Mouse (Mus musculus) forebrain, embryonic 14.5 days (tissue): ENCODE measurements around the gene Notch2. TPM values are rescaled to one million over a fixed set of nuclear protein-coding genes. Genes with fewer than 3 reads are reported as not detected.
A peak's percentile ranks its signal among the peaks of the same experiment; 100 is the strongest.

ENCODE experiments used
- ATAC-seq: fragments of 200-750 bp; cut with Nextera tagmentation; 2 replicates; pipeline ENCODE4 v1.8.0; 2017; ENCODE audit warnings: mild to moderate bottlenecking, moderate library complexity
- DNase-seq: peaks from one replicate; pipeline ENCODE4 v3.0.0-alpha.2; 2015; ENCODE audit warnings: low spot score
- H3K27ac ChIP-seq: fragments of 300-500 bp; sonication (generic); 2 replicates; pipeline ENCODE4 v1.5.1; 2014; ENCODE audit warnings: low read depth, mild to moderate bottlenecking, control low read depth, low read length, moderate library complexity
- H3K27me3 ChIP-seq: fragments of 300-500 bp; sonication (generic); replicated peaks from 2 replicates; pipeline ENCODE4 v1.6.1; 2014; ENCODE audit warnings: low read length, control low read depth, mixed read lengths; ENCODE audit not compliant: control insufficient read depth, insufficient read depth
- H3K36me3 ChIP-seq: fragments of 300-500 bp; sonication (generic); 2 replicates; pipeline ENCODE4 v1.6.1; 2014; ENCODE audit warnings: low read length, control low read depth; ENCODE audit not compliant: control insufficient read depth, insufficient read depth
- H3K4me1 ChIP-seq: fragments of 300-500 bp; sonication (generic); 2 replicates; pipeline ENCODE4 v1.6.1; 2014; ENCODE audit warnings: antibody characterized with exemption, low read length, control low read depth; ENCODE audit not compliant: control insufficient read depth, insufficient read depth
- H3K4me2 ChIP-seq: fragments of 300-500 bp; sonication (generic); 2 replicates; pipeline ENCODE4 v1.6.1; 2014; ENCODE audit warnings: mild to moderate bottlenecking, control low read depth, low read length
- H3K4me3 ChIP-seq: fragments of 300-500 bp; sonication (generic); 2 replicates; pipeline ENCODE4 v1.5.1; 2014; ENCODE audit warnings: low read depth, low read length, control low read depth
- H3K9ac ChIP-seq: fragments of 300-500 bp; sonication (generic); 2 replicates; pipeline ENCODE4 v1.6.1; 2014; ENCODE audit warnings: mild to moderate bottlenecking, low read length, control low read depth, moderate library complexity
- H3K9me3 ChIP-seq: fragments of 300-500 bp; sonication (generic); replicated peaks from 2 replicates; pipeline ENCODE4 v1.6.1; 2016; ENCODE audit warnings: low read length, control low read depth, mixed read lengths; ENCODE audit not compliant: control insufficient read depth
- WGBS: fragments of 180-500 bp; shearing (Covaris S2); extraction: QIAGEN DNeasy Blood & Tissue Kit; methylation state at CpG from one replicate; pipeline ENCODE4 v1.1.7; 2014; 5-methylcytosine and 5-hydroxymethylcytosine counted together
- polyA plus RNA-seq: library from polyadenylated mRNA; unstranded; fragments of >200 nt; fragmentation: Nextera tagmentation; extraction: Ambion mirVana; gene quantifications from 2 replicates; pipeline ENCODE4 v1.2.1, GENCODE M21; 2014

Notch2 gene
- polyA plus RNA-seq: 13.6 and 18.1 TPM in 2 replicates

DNA sequence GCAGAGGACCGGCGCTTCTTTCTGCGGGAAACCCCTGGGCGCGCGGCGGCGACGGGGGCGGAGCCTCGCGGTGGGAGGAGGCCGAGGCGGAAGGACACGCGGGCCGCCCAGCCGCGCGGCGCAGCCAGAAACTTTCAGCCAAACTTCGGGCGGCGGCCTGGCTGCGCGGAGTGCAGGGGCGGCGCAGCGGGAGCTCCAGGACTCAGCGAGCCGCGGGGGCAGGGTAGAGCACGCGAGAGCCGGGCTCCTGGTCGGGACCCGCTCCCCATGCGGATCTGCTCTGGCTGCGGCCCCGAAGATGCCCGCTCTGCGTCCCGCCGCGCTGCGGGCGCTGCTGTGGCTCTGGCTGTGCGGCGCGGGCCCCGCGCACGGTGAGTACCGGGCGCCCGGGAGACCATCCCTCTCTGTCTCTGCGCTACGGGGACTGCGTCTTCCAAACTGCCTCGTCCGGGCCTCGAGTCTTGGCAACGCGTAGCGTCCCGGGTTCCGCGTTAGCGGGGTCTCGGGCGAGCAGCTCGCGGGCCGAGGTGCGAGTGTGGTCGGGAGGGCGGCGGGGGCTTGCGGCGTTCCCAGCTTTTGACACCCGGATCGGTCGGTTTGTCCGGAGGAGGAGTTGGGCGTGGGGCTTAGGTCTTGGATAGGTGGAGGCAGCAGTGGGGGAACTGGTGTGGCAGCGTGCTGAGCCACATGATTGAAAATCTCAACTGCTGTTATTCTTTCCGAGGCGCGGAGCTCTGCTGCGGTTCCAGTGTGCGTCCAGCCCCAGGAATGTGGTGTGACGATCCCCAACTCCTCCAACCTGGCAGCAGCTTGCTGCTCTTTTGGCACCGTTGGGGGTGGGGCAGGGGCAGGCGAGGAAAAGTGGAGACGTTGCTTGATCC lies at the start of gene Notch2:
Notch2 (plus strand) TSS at position 127 of the 881 bp plus-strand sequence.
- Histone ChIP-seq H3K9me3 (no peaks in the 10 kb centered on the region), H3K36me3 (no peaks in the 10 kb centered on the region), H3K27me3 (no peaks in the 10 kb centered on the region; the same call in 1 of the 2 replicates), H3K4me1 (peaks cover 28% of the 10 kb centered on the region), H3K4me2 (peak within 1 kb of the TSS; percentile 82), H3K27ac (peak within 1 kb of the TSS; percentile 78), H3K9ac (peak within 1 kb of the TSS; percentile 83), H3K4me3 (peak within 1 kb of the TSS; percentile 82)
- WGBS: under 1% methylated on average over 81 of the region's 95 CpGs
- DNase-seq: peak; percentile 96
- ATAC-seq: peak; percentile 90

DNA sequence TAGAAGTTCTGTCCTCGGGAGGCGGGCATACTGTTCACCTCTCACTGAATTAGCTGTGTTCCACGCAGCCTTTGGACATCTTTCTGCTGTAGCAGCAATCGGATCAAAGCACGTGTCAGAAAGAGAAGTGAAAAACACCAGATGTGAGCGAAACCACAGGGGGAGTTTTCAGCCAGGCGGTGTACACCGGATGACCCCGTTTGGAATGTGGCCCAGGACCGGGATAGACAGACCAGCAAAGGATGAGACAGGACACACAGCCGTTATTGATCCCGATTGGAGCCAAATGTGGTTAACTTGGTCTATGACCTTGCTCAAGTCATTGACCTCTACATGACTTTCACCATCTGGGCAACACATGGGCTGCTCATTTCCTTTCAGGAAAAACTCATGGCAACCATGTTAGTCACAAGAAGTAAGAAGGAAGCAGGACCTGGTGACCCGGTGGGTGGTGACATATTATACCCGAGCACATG lies 48.4 kb upstream of the Notch2 start:
- Histone ChIP-seq H3K4me2 (no peak overlapping the region), H3K27me3 (no peaks in the 10 kb centered on the region), H3K27ac (no peak overlapping the region), H3K4me3 (no peak overlapping the region), H3K9ac (no peak overlapping the region), H3K9me3 (no peaks in the 10 kb centered on the region), H3K36me3 (no peaks in the 10 kb centered on the region), H3K4me1 (no peaks in the 10 kb centered on the region)
- no peak for DNase-seq
- ATAC-seq: no peak
- whole genome bisulfite sequencing: 92% methylated on average over 14 of the region's 14 CpGs

DNA sequence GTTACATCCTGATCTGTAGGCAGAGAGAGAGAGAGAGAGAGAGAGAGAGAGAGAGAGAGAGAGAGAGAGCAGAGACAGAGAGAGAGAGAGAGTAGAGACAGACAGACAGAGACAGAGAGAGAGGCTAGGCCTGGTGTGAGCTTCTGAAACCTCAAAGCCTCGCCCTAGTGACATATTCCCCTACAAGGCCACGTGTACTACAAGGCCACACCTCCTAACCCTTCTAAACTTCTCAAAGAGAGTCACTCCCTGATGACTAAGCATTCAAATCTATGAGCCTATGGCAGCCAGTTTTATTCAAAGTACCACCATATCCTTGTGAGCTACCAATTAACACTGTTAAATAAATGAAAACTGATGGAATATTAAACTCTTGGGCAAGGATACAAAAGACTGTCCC lies 45.7 kb upstream of the Notch2 start:
- H3K4me3 ChIP-seq: no peak overlapping the region
- H3K27me3 ChIP-seq: no peaks in the 10 kb centered on the region
- ATAC-seq (no peak), DNase-seq (no peak)
- no peak overlapping the region for H3K27ac ChIP-seq
- H3K4me1 ChIP-seq: no peaks in the 10 kb centered on the region
- H3K9ac ChIP-seq: no peak overlapping the region
- no peaks in the 10 kb centered on the region for H3K9me3 ChIP-seq
- 56% methylated on average over 2 of the region's 2 CpGs for WGBS
- no peak overlapping the region for H3K4me2 ChIP-seq
- H3K36me3 ChIP-seq: no peaks in the 10 kb centered on the region

DNA sequence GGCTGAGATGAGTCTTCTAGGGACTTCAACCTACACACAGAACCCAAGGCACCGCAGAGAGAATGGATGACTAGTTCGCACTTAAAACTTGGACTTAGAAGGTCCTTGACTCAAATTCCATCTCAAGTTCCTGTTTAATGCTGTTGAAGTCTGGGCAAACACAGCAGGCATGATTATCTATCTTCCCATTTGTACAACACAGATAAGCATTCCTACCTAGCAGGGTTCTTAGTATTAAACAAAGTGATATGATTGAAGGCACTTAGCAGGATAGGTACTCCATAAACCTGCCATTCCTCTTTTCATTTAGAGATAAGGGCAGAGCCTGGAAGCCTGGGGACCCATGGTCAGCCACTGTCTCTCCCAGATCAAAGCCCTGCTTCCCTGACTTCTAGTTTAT lies 45.1 kb upstream of the Notch2 start:
- no peak overlapping the region for H3K27ac ChIP-seq
- no peak for ATAC-seq
- WGBS: 99% methylated on average over 2 of the region's 2 CpGs

DNA sequence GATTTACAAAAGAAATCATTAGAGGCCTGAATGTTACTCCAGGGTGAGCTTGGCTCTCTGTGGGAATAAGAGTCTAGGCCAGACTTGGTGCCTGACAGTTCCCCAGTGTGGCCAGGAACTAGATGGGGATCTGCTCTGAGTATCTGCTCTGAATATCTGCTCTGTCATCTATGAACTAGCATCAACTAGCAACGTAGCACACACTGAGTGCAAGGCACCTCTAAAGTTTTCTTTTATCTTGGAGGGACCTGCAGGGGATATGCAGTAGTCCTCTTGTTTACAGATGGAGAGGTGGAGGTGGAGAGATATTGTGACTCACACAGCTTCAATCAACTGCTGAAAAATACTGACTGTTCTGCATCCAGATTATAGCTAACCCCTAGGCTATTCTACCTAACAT lies 44.3 kb upstream of the Notch2 start:
- Histone ChIP-seq H3K27ac (no peak overlapping the region), H3K4me1 (no peaks in the 10 kb centered on the region), H3K36me3 (no peaks in the 10 kb centered on the region), H3K4me2 (no peak overlapping the region), H3K9ac (no peak overlapping the region), H3K9me3 (no peaks in the 10 kb centered on the region), H3K4me3 (no peak overlapping the region), H3K27me3 (no peaks in the 10 kb centered on the region)
- WGBS: 83% methylated on average over 1 of the region's 1 CpGs
- DNase-seq (no peak), ATAC-seq (no peak)

More for the DNA sequence above, 45.1 kb upstream of the Notch2 start:
- H3K9ac ChIP-seq: no peak overlapping the region
- no peaks in the 10 kb centered on the region for H3K36me3 ChIP-seq
- H3K4me3 ChIP-seq: no peak overlapping the region
- H3K9me3 ChIP-seq: no peaks in the 10 kb centered on the region
- no peak overlapping the region for H3K4me2 ChIP-seq
- H3K4me1 ChIP-seq: no peaks in the 10 kb centered on the region
- no peak for DNase-seq
- H3K27me3 ChIP-seq: no peaks in the 10 kb centered on the region

DNA sequence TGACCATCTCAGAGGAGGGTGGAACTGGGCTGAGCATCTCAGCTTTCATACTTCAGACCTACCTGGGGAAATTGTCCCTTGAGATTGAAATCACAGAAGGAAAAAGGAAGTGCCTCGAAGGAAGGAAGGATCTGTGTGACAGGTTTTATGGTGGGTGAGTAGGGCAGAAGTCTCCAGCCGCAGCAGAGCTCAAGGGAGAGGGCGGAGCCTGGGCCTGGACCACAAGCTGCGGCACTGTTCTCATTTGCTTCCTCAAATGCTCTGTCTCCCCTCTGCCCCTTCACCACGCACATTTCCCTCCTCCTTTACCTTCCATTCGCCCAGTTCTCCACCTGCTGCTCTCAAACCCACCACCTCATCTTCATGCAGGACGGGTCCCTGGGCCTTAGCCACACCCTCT lies 42.2 kb upstream of the Notch2 start:
- DNase-seq (no peak), ATAC-seq (no peak)
- no peak overlapping the region for H3K9ac ChIP-seq
- H3K4me3 ChIP-seq: no peak overlapping the region
- no peaks in the 10 kb centered on the region for H3K27me3 ChIP-seq
- H3K4me1 ChIP-seq: no peaks in the 10 kb centered on the region
- H3K9me3 ChIP-seq: no peaks in the 10 kb centered on the region
- H3K36me3 ChIP-seq: no peaks in the 10 kb centered on the region
- WGBS: 32% methylated on average over 7 of the region's 7 CpGs
- no peak overlapping the region for H3K27ac ChIP-seq
- H3K4me2 ChIP-seq: no peak overlapping the region

DNA sequence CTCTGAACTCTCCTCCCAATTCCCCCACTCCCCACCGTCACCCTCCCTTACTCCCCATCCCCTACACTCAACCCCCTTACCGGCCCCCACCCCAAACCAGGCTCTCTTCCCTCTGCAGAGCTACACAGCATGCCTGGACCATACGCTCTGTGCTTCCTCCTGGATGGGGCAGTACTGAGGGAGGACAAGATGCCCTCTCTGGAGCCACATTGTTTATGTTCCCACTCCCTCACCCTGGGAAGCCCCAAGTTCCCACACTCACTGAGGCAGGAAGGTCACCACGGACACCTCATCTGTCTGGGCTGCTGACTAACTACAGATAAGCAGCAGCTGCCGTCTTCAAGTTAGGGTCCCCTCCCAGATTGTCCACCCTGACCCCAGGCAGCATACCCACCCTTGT lies 41.1 kb upstream of the Notch2 start:
- Histone ChIP-seq H3K36me3 (no peaks in the 10 kb centered on the region), H3K27ac (no peak overlapping the region), H3K4me2 (no peak overlapping the region), H3K4me3 (no peak overlapping the region), H3K4me1 (no peaks in the 10 kb centered on the region), H3K9ac (no peak overlapping the region), H3K27me3 (no peaks in the 10 kb centered on the region), H3K9me3 (no peaks in the 10 kb centered on the region)
- DNase-seq (no peak), ATAC-seq (no peak)
- WGBS: 76% methylated on average over 5 of the region's 5 CpGs

DNA sequence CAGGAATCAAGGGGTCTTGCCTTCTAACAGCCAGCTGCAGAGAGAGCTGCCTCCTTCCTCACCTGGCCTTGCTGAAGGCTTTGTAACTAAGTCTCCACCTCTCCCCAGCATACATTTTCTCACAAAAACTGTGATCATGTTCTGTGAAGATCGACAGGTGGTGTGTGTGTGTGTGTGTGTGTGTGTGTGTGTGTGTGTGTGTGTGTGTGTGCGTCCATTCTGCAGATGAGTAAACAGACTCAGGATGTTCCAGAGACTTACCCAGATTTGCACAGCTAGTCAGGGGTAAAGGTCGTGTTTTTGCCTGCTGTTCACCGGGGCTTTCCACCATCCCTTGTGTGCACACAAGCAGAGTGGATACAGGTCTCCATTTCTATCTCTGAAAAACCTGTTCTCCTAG lies 40.6 kb upstream of the Notch2 start:
- Histone ChIP-seq H3K9me3 (no peaks in the 10 kb centered on the region), H3K27ac (no peak overlapping the region), H3K27me3 (no peaks in the 10 kb centered on the region), H3K4me2 (no peak overlapping the region), H3K4me1 (no peaks in the 10 kb centered on the region), H3K9ac (no peak overlapping the region), H3K4me3 (no peak overlapping the region), H3K36me3 (no peaks in the 10 kb centered on the region)
- 76% methylated on average over 4 of the region's 4 CpGs for WGBS
- DNase-seq (no peak), ATAC-seq (no peak)

DNA sequence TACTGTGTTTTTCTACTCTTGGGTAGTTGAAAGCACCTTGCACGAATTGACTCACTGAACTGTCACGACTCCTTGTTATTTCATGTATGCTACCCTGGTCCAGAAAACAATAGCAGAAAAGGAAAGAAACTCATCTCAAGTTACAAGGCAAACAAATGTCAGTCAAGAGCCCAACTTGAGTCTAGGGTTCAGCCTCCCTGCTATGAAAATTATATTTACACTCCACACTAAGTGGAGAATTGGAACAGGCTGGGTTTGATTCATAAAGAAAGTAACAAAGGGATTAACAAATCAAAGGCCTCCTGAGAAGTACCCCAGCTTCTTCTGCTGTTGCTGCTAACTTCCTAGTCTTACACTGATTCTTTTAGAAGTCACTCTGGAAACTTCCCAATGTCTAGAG lies 40.0 kb upstream of the Notch2 start:
- H3K4me3 ChIP-seq: no peak overlapping the region
- H3K4me1 ChIP-seq: no peaks in the 10 kb centered on the region
- DNase-seq (no peak), ATAC-seq (no peak)
- H3K4me2 ChIP-seq: no peak overlapping the region
- H3K27me3 ChIP-seq: no peaks in the 10 kb centered on the region
- WGBS: 32% methylated on average over 2 of the region's 2 CpGs
- H3K36me3 ChIP-seq: no peaks in the 10 kb centered on the region
- no peak overlapping the region for H3K9ac ChIP-seq
- H3K27ac ChIP-seq: no peak overlapping the region
- H3K9me3 ChIP-seq: no peaks in the 10 kb centered on the region
